Mouse (Mus musculus) midbrain, embryonic 14.5 days (tissue): ENCODE measurements at regions not wholly inside any gene's neighbourhood (a gene's known extent, or its start where the extent isn't known, plus 50 kb on each side); places are given as distances from the start of the nearest gene placed in this dataset.
A peak's percentile ranks its signal among the peaks of the same experiment; 100 is the strongest.
"Not testable (repeated sequence)": the region's sequence is repeated elsewhere in the genome, so short reads cannot be mapped to it uniquely, and the experiment has no call there.

Experiments
- ATAC-seq: fragments of 200-750 bp; cut with Nextera tagmentation; 2 replicates; pipeline ENCODE4 v1.8.0; 2017; ENCODE audit warnings: moderate number of reproducible peaks, moderate library complexity; ENCODE audit not compliant: low FRiP score, low TSS enrichment
- DNase-seq: peaks from one replicate; pipeline ENCODE4 v3.0.0-alpha.2; 2015
- H3K27ac ChIP-seq: fragments of 300-500 bp; sonication (generic); replicated peaks from 2 replicates; pipeline ENCODE4 v1.5.1; 2014; ENCODE audit warnings: mild to moderate bottlenecking, low read depth, low read length, moderate library complexity
- H3K27me3 ChIP-seq: fragments of 300-500 bp; sonication (generic); 2 replicates; pipeline ENCODE4 v1.6.1; 2014; ENCODE audit warnings: low read length, control low read depth, mixed read lengths; ENCODE audit not compliant: control insufficient read depth, insufficient read depth
- H3K36me3 ChIP-seq: fragments of 300-500 bp; sonication (generic); 2 replicates; pipeline ENCODE4 v1.6.1; 2014; ENCODE audit warnings: low read length, control low read depth; ENCODE audit not compliant: control insufficient read depth, insufficient read depth
- H3K4me1 ChIP-seq: fragments of 300-500 bp; sonication (generic); 2 replicates; pipeline ENCODE4 v1.6.1; 2014; ENCODE audit warnings: mild to moderate bottlenecking, antibody characterized with exemption, low read length, control low read depth; ENCODE audit not compliant: control insufficient read depth, insufficient read depth
- H3K4me2 ChIP-seq: fragments of 300-500 bp; sonication (generic); 2 replicates; pipeline ENCODE4 v1.6.1; 2014; ENCODE audit warnings: mild to moderate bottlenecking, low read length, moderate library complexity
- H3K4me3 ChIP-seq: fragments of 300-500 bp; sonication (generic); replicated peaks from 2 replicates; pipeline ENCODE4 v1.5.1; 2014; ENCODE audit warnings: low read depth, low read length
- H3K9ac ChIP-seq: fragments of 300-500 bp; sonication (generic); replicated peaks from 2 replicates; pipeline ENCODE4 v1.6.1; 2014; ENCODE audit warnings: mild to moderate bottlenecking, low read length, moderate library complexity
- H3K9me3 ChIP-seq: fragments of 300-500 bp; sonication (generic); 2 replicates; pipeline ENCODE4 v1.6.1; 2016; ENCODE audit warnings: low read length, control low read depth, mixed read lengths; ENCODE audit not compliant: control insufficient read depth
- WGBS: fragments of 180-500 bp; shearing (Covaris S2); extraction: QIAGEN DNeasy Blood & Tissue Kit; methylation state at CpG from one replicate; pipeline ENCODE4 v1.1.7; 2014; 5-methylcytosine and 5-hydroxymethylcytosine counted together

- not testable (repeated sequence) for H3K4me3 ChIP-seq, ATAC-seq, H3K27me3 ChIP-seq, DNase-seq, H3K36me3 ChIP-seq, H3K9ac ChIP-seq, H3K4me1 ChIP-seq, H3K4me2 ChIP-seq, H3K27ac ChIP-seq
- 89% methylated on average over 20 of the region's 20 CpGs for WGBS
- peaks cover 38% of the 10 kb centered on the region for H3K9me3 ChIP-seq
Observed at GRCm38 (mm10) chr13:12889631-12890030, 89.8 kb upstream of the Prl2c3 start.

- not testable (repeated sequence) for ATAC-seq, H3K27me3 ChIP-seq, H3K4me1 ChIP-seq, H3K4me3 ChIP-seq, H3K4me2 ChIP-seq, DNase-seq, H3K36me3 ChIP-seq, H3K27ac ChIP-seq, H3K9ac ChIP-seq
- WGBS: 64% methylated on average over 2 of the region's 3 CpGs
- H3K9me3 ChIP-seq: peaks cover 45% of the 10 kb centered on the region
Observed at GRCm38 (mm10) chr13:12879506-12879905, 79.6 kb upstream of the Prl2c3 start.

GRCm38 (mm10) chr13:12864946-12865345 lies 65.1 kb upstream of the Prl2c3 start:
- 84% methylated on average over 1 of the region's 1 CpGs for WGBS
- DNase-seq, H3K27me3 ChIP-seq, H3K9ac ChIP-seq, H3K4me2 ChIP-seq, H3K4me3 ChIP-seq, H3K4me1 ChIP-seq, H3K36me3 ChIP-seq, H3K27ac ChIP-seq: not testable (repeated sequence)
- peaks cover 11% of the 10 kb centered on the region for H3K9me3 ChIP-seq
- peak; percentile 7; the same call in 1 of the 2 replicates for ATAC-seq

- Histone ChIP-seq H3K36me3 (no peaks in the 10 kb centered on the region), H3K9me3 (peaks cover 11% of the 10 kb centered on the region), H3K4me1 (no peaks in the 10 kb centered on the region), H3K4me3 (no peak overlapping the region), H3K4me2 (no peak overlapping the region), H3K27ac (no peak overlapping the region), H3K9ac (no peak overlapping the region), H3K27me3 (no peaks in the 10 kb centered on the region)
- peak; percentile 56 for ATAC-seq
- DNase-seq: no peak
Observed at GRCm38 (mm10) chr13:12864263-12864662, 64.4 kb upstream of the Prl2c3 start.

- H3K9me3 ChIP-seq: peaks cover 14% of the 10 kb centered on the region
- not testable (repeated sequence) for DNase-seq, H3K4me1 ChIP-seq, H3K4me3 ChIP-seq, H3K27me3 ChIP-seq, H3K9ac ChIP-seq, ATAC-seq, H3K27ac ChIP-seq, H3K4me2 ChIP-seq, H3K36me3 ChIP-seq
- 87% methylated on average over 7 of the region's 7 CpGs for WGBS
Observed at GRCm38 (mm10) chr13:12863542-12863941, 63.7 kb upstream of the Prl2c3 start.

- DNase-seq, H3K4me1 ChIP-seq, H3K27me3 ChIP-seq, H3K36me3 ChIP-seq, H3K9ac ChIP-seq, H3K27ac ChIP-seq, H3K4me3 ChIP-seq, H3K4me2 ChIP-seq, ATAC-seq: not testable (repeated sequence)
- 96% methylated on average over 15 of the region's 17 CpGs for WGBS
- peaks cover 30% of the 10 kb centered on the region for H3K9me3 ChIP-seq
Observed at GRCm38 (mm10) chr13:12860954-12861353, 61.1 kb upstream of the Prl2c3 start.

- H3K27ac ChIP-seq, H3K36me3 ChIP-seq, H3K4me2 ChIP-seq, DNase-seq, H3K27me3 ChIP-seq, H3K4me3 ChIP-seq, ATAC-seq, H3K4me1 ChIP-seq, H3K9ac ChIP-seq: not testable (repeated sequence)
- H3K9me3 ChIP-seq: peaks cover 30% of the 10 kb centered on the region
- WGBS: 94% methylated on average over 19 of the region's 19 CpGs
Observed at GRCm38 (mm10) chr13:12859930-12860329, 60.1 kb upstream of the Prl2c3 start.
